Mouse (Mus musculus) thymus, postnatal 36 days (tissue): Measurements from ENCODE around the gene Herc1.
A peak's percentile ranks its signal among the peaks of the same experiment; 100 is the strongest.
"Not testable (repeated sequence)": the region's sequence is repeated elsewhere in the genome, so short reads cannot be mapped to it uniquely, and the experiment has no call there.

Experiments used
- DNase-seq, 2 experiments: peaks; one replicate each; pipeline ENCODE4 v3.0.0; 2022; ENCODE audit warnings: mixed read lengths in 2 of 2

Gene Herc1

GRCm38 (mm10) chr9:66349144-66349859 is 948 bp upstream of the Herc1 start:
- DNase-seq: no peak

- no peak for DNase-seq
Observed at GRCm38 (mm10) chr9:66350788-66351430, 659 bp downstream of the Herc1 start.

- no peak for DNase-seq
Observed at GRCm38 (mm10) chr9:66352704-66353103, 2.5 kb downstream of the Herc1 start.

- no peak for DNase-seq
Observed at GRCm38 (mm10) chr9:66359135-66359534, 8.9 kb downstream of the Herc1 start.

GRCm38 (mm10) chr9:66360143-66360690 is 10.0 kb downstream of the Herc1 start:
- DNase-seq: no peak

- DNase-seq: no peak
Observed at GRCm38 (mm10) chr9:66368890-66369433, 18.7 kb downstream of the Herc1 start.

GRCm38 (mm10) chr9:66370334-66370733 is 20.1 kb downstream of the Herc1 start:
- no peak for DNase-seq

- DNase-seq: no peak
Observed at GRCm38 (mm10) chr9:66370847-66371246, 20.6 kb downstream of the Herc1 start.

- DNase-seq: no peak
Observed at GRCm38 (mm10) chr9:66373432-66373831, 23.2 kb downstream of the Herc1 start.

GRCm38 (mm10) chr9:66374495-66375478 is 24.5 kb downstream of the Herc1 start:
- DNase-seq: no peak

- no peak for DNase-seq
Observed at GRCm38 (mm10) chr9:66383417-66383816, 33.2 kb downstream of the Herc1 start.

- DNase-seq: not testable (repeated sequence)
Observed at GRCm38 (mm10) chr9:66390338-66390737, 40.1 kb downstream of the Herc1 start.

- DNase-seq: no peak
Observed at GRCm38 (mm10) chr9:66393304-66393703, 43.1 kb downstream of the Herc1 start.

- DNase-seq: no peak
Observed at GRCm38 (mm10) chr9:66423492-66423891, 73.2 kb downstream of the Herc1 start.

- no peak for DNase-seq
Observed at GRCm38 (mm10) chr9:66440007-66440406, 89.8 kb downstream of the Herc1 start.

- DNase-seq: no peak
Observed at GRCm38 (mm10) chr9:66448253-66448652, 98.0 kb downstream of the Herc1 start.

- peak; percentile 21 for DNase-seq
Observed at GRCm38 (mm10) chr9:66465087-66465486, 114.8 kb downstream of the Herc1 start.

GRCm38 (mm10) chr9:66477785-66478184 is 127.5 kb downstream of the Herc1 start:
- no peak for DNase-seq

GRCm38 (mm10) chr9:66483429-66483828 is 133.2 kb downstream of the Herc1 start:
- no peak for DNase-seq

- no peak for DNase-seq
Observed at GRCm38 (mm10) chr9:66488786-66489185, 138.5 kb downstream of the Herc1 start.

GRCm38 (mm10) chr9:66492361-66492760 is 142.1 kb downstream of the Herc1 start:
- no peak for DNase-seq

- DNase-seq: no peak
Observed at GRCm38 (mm10) chr9:66493992-66494391, 143.7 kb downstream of the Herc1 start.

- DNase-seq: no peak
Observed at GRCm38 (mm10) chr9:66501248-66501647, 151.0 kb downstream of the Herc1 start.
